Mouse (Mus musculus) ES-E14 (cell line): ENCODE results near the gene Rpl18a. TPM values are rescaled to one million over a fixed set of nuclear protein-coding genes. Genes with fewer than 3 reads are reported as not detected.

Experiments used
- DNase-seq: peaks from one replicate; pipeline ENCODE4 v3.0.0-alpha.2; 2013; ENCODE audit warnings: low read depth, low spot score
- H3K27ac ChIP-seq: 2 replicates; pipeline ENCODE4 v1.5.1; 2012; ENCODE audit warnings: low read depth, mild to moderate bottlenecking, low read length, moderate library complexity, mixed read lengths; ENCODE audit not compliant: poor library complexity, insufficient read depth, severe bottlenecking
- H3K36me3 ChIP-seq: 2 replicates; pipeline ENCODE4 v1.6.1; 2012; ENCODE audit warnings: mild to moderate bottlenecking, low read length, moderate library complexity, mixed read lengths; ENCODE audit not compliant: control insufficient read depth, poor library complexity, insufficient read depth, severe bottlenecking
- H3K4me1 ChIP-seq, 2 experiments: fragments of 150-350 bp in 1 of 2; sonication (generic) in 1 of 2; 2 replicates each; pipeline ENCODE4 v1.6.1; 2012; ENCODE audit warnings: low read length in 2 of 2, mild to moderate bottlenecking in 1 of 2, mixed read lengths in 1 of 2; ENCODE audit not compliant: control insufficient read depth in 2 of 2, insufficient read depth in 2 of 2, poor library complexity in 1 of 2
- H3K4me3 ChIP-seq, 2 experiments: fragments of 150-350 bp in 1 of 2; sonication (generic) in 1 of 2; 2 replicates each; pipeline ENCODE4 v1.5.1; 2012; ENCODE audit warnings: low read length in 2 of 2, low read depth in 1 of 2, mild to moderate bottlenecking in 1 of 2, mixed read lengths in 1 of 2; ENCODE audit not compliant: insufficient read depth in 1 of 2, poor library complexity in 1 of 2, severe bottlenecking in 1 of 2
- H3K9ac ChIP-seq: 2 replicates; pipeline ENCODE4 v1.6.1; 2012; ENCODE audit warnings: low read depth, mild to moderate bottlenecking, low read length, mixed read lengths; ENCODE audit not compliant: poor library complexity, insufficient read depth, severe bottlenecking
- H3K9me3 ChIP-seq: fragments of 150-350 bp; sonication (generic); 2 replicates; pipeline ENCODE4 v1.6.1; 2012; ENCODE audit warnings: low read depth, mild to moderate bottlenecking, low read length; ENCODE audit not compliant: control insufficient read depth, insufficient read depth
- CHD2 ChIP-seq: IDR thresholded peaks from 2 replicates; pipeline ENCODE4 v1.6.1; 2014; ENCODE audit warnings: mild to moderate bottlenecking, low read depth, low read length, inconsistent platforms
- HCFC1 ChIP-seq: IDR thresholded peaks from 2 replicates; pipeline ENCODE4 v1.6.1; 2012; ENCODE audit warnings: low read length, inconsistent platforms, borderline replicate concordance; ENCODE audit not compliant: insufficient read depth
- MAFK ChIP-seq: IDR thresholded peaks from 2 replicates; pipeline ENCODE4 v1.6.1; 2014; ENCODE audit warnings: mild to moderate bottlenecking, low read depth, low read length, inconsistent platforms; ENCODE audit not compliant: insufficient read depth
- ZC3H11A ChIP-seq: IDR thresholded peaks from 2 replicates; pipeline ENCODE4 v1.6.1; 2012; ENCODE audit warnings: low read depth, mild to moderate bottlenecking, inconsistent platforms, low read length, borderline replicate concordance
- ZNF384 ChIP-seq: IDR thresholded peaks from 2 replicates; pipeline ENCODE4 v1.6.1; 2012; ENCODE audit warnings: low read depth, low read length, inconsistent platforms
- in situ Hi-C, 2 experiments: fragments of 600-800 bp; cut with MboI; formaldehyde crosslinking; loops; one replicate each; pipeline ENCODE4 v1.15.1; 2025; ENCODE audit warnings: low sequenced_read_pairs in 2 of 2, inconsistent platforms in 1 of 2; ENCODE audit not compliant: unreplicated experiment in 2 of 2
- total RNA-seq: library from RNA; depleted of rRNA; stranded (reverse); fragments of 300-350 nt; gene quantifications from 2 replicates; pipeline ENCODE4 v1.2.3, GENCODE M21; 2012

Rpl18a gene
- total RNA-seq, 1 experiment: 2,806 TPM

DNA sequence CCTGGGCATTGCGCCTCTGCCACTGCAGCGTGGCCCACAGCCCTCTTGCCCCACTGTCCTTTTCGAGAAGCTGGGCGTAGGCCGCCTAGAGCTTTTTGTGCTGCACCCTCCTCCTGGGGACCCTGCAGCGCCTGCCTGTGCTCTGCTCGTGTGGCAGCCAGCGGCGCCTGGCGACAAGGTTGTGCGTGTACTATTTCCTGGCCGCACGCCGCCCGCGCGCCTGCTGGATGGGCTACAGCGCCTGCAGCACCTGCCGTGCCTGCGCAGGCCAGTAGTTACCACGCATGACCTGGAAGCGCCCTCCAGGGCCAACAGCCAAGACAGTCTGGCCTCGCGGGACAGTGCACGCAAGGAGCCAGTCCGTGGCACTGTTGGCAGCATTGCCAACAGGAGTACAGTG lies 16.3 kb upstream of the Rpl18a start:
- Histone ChIP-seq H3K9me3 (no peaks in the 10 kb centered on the region), H3K4me3 (peak overlapping the region; percentile 31 to 52; a peak in 3 of 4 replicates), H3K36me3 (peaks cover 47% of the 10 kb centered on the region), H3K27ac (no peak overlapping the region), H3K4me1 (peaks cover 4 to 19% of the 10 kb centered on the region in 2 experiments; a peak in 3 of 4 replicates), H3K9ac (no peak overlapping the region; the same call in 1 of the 2 replicates)
- TF ChIP-seq ZNF384: no peak
- no peak for TF ChIP-seq ZC3H11A
- no peak for TF ChIP-seq CHD2
- TF ChIP-seq HCFC1: no peak
- no peak for TF ChIP-seq MAFK
- no peak for DNase-seq
- in situ Hi-C loops: no loop called here

DNA sequence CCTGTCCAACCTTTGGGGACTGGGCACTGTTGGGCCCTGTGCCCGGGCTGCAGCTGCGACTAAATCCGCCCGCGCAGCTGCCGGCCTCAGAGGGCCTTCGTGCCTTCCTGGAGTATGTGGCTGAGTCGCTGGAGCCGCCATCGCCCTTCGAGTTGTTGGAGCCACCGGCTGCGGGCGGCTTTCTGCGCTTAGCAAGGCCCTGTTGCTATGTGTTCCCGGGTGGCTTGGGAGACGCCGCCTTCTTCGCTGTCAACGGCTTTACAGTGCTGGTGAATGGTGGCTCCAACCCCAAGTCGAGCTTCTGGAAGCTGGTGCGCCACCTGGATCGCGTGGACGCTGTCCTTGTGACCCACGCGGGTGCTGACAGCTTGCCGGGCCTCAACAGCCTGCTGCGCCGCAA lies 15.7 kb upstream of the Rpl18a start:
- Histone ChIP-seq H3K27ac (no peak overlapping the region), H3K9ac (peak overlapping the region; percentile 25; the same call in 1 of the 2 replicates), H3K36me3 (peaks cover 45% of the 10 kb centered on the region), H3K9me3 (no peaks in the 10 kb centered on the region), H3K4me3 (peak overlapping the region; percentile 31 to 52), H3K4me1 (peaks cover 4 to 19% of the 10 kb centered on the region in 2 experiments; a peak in 3 of 4 replicates)
- TF ChIP-seq ZNF384 (no peak), HCFC1 (no peak), MAFK (no peak), ZC3H11A (no peak), CHD2 (no peak)
- in situ Hi-C loops: no loop called here
- DNase-seq: no peak

DNA sequence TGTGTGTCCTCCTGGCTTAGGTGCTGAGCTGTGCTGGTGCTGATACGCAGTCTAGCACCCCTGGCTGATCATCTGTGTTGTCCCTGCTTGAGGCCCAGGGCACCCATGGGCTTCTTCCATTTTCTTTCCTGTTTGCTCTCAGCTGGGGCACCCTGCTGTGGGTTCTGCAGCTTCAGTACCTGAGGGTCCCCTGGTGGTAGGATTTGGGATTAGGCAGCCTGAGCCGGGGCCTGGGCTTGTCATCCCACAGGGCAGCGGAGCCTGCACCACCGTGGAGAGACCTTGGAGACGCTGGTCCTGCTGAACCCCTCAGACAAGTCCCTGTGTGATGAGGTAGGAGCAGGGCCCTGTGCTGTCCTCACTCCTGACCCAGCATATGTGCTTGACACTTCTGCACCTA lies 14.4 kb upstream of the Rpl18a start:
- no peak overlapping the region for H3K9ac ChIP-seq
- H3K27ac ChIP-seq: no peak overlapping the region
- no peak for DNase-seq
- peaks cover 36% of the 10 kb centered on the region for H3K36me3 ChIP-seq
- in situ Hi-C loops: no loop called here
- TF ChIP-seq ZNF384 (no peak), HCFC1 (no peak), CHD2 (no peak), MAFK (no peak), ZC3H11A (no peak)
- no peaks in the 10 kb centered on the region for H3K9me3 ChIP-seq
- no peak overlapping the region for H3K4me3 ChIP-seq
- peaks cover 4 to 20% of the 10 kb centered on the region in 2 experiments; a peak in 3 of 4 replicates for H3K4me1 ChIP-seq

DNA sequence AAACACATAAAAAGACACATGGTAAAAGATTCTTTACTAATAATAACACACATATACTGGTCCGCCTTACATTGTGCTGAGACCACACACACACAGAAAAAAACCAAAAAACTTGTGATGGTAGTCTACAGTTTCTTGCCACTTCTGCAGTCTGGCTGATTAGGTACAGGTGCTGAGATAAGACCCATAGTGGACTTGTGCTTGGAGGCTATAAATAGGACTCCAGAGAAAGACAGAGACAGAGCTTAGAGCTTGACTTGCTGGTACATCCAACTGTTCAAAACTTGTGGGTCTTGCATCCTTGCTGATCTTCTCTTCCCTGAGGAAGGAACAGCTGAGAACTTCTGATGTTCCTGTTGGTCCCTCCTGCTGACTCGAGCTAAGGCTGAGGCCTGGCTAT lies 10.3 kb upstream of the Rpl18a start:
- peaks cover 0 to 7% of the 10 kb centered on the region in 2 experiments; a peak in 1 of 4 replicates for H3K4me1 ChIP-seq
- H3K4me3 ChIP-seq: no peak overlapping the region; a peak in 1 of 4 replicates
- DNase-seq: no peak
- in situ Hi-C loops: no loop called here
- TF ChIP-seq HCFC1: no peak
- no peak overlapping the region for H3K9ac ChIP-seq
- no peaks in the 10 kb centered on the region for H3K9me3 ChIP-seq
- no peak overlapping the region for H3K27ac ChIP-seq
- H3K36me3 ChIP-seq: peaks cover 2% of the 10 kb centered on the region; the same call in 1 of the 2 replicates
